Mouse (Mus musculus) ovary, postnatal 14 days (tissue): ENCODE measurements at regions not wholly inside any gene's neighbourhood (a gene's known extent, or its start where the extent isn't known, plus 50 kb on each side); places are given as distances from the start of the nearest gene placed in this dataset.

ENCODE experiments used
- DNase-seq: peaks from one replicate; pipeline ENCODE4 v3.0.0; 2022; ENCODE audit warnings: low spot score

DNA sequence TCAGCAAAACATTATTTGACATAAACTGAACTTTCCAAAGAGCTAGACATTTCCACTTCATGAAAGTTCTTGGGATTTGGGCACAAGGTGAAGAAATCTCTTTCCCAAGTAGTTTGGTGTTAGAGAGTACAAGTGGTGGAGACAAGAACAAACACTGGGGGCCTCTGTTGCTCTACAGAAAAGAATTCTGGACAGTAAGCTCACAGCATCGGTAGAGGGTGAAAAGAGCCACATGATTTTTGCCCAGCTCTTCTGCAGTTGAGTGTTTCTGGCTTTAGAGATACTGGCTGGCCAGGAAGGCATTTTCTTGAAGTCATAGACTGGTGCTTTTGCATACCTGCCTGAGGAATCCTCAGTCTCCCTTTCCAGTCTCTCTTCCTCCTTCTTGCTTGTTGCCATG is 127.8 kb downstream of the Stk31 start:
- no peak for DNase-seq

GRCm38 (mm10) chr6:49523696-49524095 is 128.3 kb downstream of the Stk31 start:
- no peak for DNase-seq

DNA sequence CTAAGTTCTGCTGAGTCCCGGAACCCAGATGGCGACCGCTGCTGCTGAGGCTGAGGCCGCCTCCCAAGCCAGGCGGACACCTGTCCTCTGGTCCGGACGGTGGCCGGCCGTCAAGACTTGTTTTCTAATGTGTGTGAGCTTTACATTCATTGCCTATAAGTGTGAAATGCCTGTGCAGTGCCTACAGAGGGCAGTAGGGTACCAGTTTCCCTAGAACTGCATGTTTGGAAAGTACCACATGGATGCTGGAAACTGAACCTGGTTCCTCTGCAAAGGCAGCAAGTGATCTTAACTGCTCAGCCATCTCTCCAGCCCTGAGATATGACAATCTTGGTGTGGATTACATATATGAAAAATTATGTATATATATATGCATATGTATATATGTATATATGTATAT is 138.6 kb downstream of the Stk31 start:
- no peak for DNase-seq

DNA sequence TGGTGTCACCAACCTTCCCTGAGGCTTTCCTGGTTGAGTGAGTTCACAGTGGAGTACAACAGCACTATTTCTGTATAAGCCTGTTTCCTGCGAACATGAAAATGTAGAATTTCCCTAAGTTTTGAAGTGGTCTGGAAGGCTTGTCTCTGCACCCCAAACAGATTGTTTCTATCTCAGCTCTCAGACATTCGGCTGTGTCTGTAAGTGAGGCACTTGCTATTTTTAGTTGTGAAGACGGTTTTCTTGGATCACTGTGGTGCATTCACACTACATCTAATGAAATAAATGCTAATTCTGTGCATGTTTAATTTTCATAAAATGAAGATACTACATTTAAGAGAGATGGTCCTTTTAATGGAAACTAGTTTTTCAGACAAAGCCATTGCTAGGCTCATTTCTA is 139.1 kb downstream of the Stk31 start:
- DNase-seq: no peak

DNA sequence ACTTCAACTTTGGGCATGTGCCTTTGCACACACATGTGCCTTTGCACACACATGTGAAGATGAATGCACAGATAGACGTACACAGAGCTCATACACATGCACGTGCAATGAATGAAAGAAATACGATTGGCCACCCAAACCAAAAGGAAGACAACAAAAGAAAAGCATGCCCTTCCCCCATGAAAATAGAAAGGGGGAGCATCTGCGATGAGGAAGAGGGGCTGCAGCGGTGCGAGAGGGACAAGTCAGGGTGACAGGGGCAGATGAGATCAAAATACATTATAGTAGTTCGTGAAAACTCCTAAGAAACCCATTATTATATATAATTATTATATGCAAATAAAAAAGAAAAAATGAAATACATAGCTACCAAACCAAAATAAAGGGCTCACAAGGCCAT is 149.5 kb downstream of the Stk31 start:
- DNase-seq: no peak

- no peak for DNase-seq
These were observed 159.7 kb downstream of the Stk31 start for GRCm38 (mm10) chr6:49555069-49555468.

DNA sequence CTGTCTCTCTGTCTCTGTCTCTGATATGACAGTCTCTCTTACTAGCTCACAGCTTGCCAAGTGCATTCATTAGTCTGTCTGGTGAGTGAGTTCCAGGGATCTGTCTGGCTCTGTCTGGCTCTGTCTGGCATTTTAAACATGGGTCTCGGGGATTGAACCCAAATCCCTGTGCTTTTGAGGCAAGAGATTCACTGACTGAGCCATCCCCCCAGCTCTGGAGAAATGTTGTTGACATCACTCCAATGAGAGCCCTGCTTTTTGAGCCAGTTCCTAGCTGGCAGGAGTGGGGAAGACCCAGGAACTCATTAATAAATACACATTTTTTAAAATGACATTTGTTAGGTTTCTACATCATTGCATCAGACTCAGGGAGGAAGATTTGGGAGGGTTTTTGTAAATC is 163.1 kb downstream of the Stk31 start:
- DNase-seq: no peak

GRCm38 (mm10) chr6:49559112-49559511 is 163.7 kb downstream of the Stk31 start:
- no peak for DNase-seq

GRCm38 (mm10) chr6:49578340-49578739 is 182.9 kb downstream of the Stk31 start:
- no peak for DNase-seq

DNA sequence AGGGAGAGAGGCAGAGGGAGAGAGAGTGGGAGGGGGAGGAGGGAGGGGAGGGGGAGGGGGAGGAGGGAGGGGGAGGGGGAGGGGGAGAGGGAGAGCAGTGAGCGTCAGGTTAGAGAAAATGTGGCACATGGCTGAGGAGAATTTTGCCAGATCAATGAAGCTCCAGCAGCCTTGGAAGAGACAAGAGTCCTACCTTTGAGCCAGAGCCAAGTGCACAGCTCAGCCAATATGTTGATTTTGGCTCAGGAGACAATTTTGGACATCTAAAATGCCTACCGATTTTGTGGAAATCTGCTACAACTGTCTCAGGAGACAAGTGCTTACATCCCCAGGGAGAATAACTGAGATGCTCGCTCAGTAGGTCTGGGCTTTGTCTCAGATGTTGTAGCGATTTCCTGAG is 184.3 kb downstream of the Stk31 start:
- DNase-seq: no peak

DNA sequence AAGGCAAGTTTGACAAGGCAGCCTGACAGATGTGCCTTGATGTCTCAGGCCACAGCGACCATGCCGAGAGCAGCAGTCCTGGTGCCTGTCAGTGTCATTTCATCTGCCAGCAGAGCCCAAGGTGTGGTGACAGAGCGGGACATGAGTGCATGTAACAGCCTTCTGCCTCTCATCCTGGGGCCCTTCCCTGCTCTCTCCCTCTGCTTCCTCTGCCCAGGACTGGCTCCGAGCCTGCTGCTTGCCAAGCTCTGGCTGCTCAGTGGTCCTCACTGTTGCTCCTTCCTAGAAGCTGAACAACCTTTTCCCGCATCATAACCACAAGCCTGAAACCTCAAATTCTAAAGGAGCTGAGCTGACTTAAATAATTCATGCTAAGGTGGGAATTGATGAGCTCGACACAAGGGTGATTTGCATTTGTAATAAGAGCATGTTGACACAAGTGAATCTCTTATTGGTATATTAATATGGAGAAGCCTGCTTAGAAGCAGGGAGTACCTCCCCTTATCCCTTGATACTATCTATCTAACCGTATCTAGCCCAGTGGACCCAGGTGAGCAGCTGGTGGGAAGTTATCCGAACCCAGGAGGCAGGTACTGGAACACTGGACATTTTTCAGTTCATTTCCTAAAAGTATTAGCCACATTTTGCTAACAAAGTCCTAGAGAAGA is 186.8 kb downstream of the Stk31 start:
- DNase-seq: no peak

DNA sequence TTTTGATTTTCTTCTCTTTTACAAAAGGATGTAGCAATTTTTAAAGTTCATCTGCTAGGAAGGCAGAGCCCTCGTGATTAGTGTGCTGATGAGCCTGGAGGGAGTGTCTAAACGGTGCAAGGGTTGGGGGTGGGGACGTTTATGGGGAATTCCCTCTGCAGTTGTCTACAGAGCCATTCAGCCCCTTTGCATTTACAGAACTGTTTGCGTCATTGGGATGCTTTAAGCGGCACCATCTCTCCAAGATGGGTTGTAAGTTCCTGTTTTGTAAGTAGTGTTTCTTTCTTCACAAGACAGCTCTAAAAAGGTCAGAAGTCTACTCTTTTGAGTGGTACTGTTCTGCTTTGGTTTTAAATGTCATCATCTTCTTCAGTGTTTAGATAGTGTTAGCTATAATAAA is 191.1 kb downstream of the Stk31 start:
- DNase-seq: no peak

- DNase-seq: no peak
These were observed 193.3 kb downstream of the Stk31 start for GRCm38 (mm10) chr6:49588677-49589076.

- DNase-seq: no peak
These were observed 195.7 kb downstream of the Stk31 start for GRCm38 (mm10) chr6:49590927-49591631.

GRCm38 (mm10) chr6:49591632-49592000 is 196.2 kb downstream of the Stk31 start:
- DNase-seq: no peak

DNA sequence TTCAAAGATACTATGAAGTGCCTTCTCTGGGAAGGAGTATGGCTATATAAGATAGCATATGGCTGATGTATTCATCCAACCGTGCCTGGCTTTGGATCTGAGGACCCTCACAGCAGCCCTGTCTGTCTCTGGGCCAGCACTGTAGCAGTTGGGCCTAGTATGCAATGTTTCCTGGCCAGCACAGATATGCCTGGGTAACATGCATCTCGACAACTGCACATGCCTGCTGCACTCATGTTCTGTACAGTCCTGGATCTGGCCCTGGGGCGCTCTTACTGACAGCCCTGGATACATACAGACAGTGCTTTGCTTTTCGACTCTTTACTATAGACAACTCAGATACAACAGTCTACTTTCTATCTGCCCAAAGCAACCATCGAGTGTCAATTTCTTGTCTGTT is 197.3 kb downstream of the Stk31 start:
- DNase-seq: no peak

- DNase-seq: no peak
These were observed 207.8 kb downstream of the Stk31 start for GRCm38 (mm10) chr6:49603201-49603600.

DNA sequence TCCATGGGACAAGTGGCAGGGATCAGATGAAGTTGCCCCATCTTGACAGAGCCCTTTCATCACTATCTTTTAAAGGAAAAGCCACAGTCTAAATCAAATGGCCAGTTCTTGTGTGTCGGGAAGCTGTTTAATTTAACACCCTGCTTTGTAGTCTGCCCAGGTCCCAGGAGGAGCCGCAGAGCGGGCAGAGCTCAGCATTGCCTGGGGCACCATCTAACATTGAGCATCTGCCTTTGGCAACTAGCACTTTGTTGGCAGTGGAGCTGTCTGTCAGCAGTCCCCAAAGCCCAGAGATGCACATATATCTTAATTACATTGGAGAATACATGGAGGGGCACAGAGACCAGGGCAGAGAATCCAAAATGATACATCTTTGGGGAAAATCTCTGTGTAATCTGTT is 208.4 kb downstream of the Stk31 start:
- no peak for DNase-seq

DNA sequence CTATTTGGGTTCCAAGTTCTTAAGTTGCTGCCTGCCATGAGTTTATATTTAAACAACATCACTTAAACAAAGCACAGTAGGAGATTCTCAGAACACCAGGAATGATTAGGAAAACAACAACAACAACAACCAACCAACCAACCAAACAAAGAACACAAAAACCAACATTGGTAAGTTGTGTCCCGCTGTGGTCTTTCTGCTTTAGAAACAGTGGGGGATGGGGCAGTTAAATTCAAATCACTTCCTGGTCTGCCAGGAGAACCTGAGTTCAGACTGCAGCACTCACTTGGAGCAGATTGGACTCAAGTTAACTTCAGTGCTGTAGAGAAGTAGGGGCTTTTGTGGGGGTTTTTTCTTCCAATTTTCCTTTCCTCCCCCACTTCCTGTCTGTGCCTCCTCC is 210.6 kb downstream of the Stk31 start:
- no peak for DNase-seq

GRCm38 (mm10) chr6:49606626-49607158 is 211.3 kb downstream of the Stk31 start:
- no peak for DNase-seq

DNA sequence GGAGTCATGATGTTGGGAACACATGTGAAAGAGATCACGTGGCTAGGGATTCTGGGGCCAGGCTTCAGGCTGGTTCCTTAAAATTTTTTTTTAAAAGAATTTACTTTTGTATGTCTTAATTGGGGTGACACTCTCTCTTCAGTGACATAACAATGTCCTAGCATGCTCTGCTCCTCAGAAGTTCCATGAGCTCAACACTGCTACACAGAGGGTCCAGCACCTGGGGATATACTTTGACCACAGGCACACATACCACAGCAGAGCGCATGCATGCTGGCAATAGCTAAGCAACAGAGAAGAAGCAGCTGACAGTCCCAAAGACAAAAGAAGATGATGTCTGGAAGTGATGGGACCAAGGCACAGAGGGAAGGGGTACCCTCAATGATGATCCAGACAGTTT is 198.4 kb upstream of the Npy start:
- no peak for DNase-seq

DNA sequence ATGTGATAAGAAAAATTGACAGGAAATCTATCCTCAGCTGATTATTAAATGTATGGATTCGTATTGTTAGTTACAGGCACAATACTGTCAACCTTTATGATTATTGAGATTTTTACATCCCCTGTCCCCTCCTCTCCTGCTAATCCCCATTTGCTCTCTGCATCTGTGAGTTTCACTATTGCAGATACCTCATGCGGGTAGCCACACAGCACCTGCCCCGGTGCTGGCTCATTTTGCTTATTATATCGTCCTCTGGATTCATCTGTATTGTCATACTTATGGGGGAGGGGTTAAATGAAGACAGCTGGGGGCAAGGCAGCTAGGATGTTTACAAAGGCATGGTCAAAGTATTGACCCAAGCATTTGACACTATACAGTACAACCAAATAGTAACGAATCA is 197.9 kb upstream of the Npy start:
- no peak for DNase-seq

DNA sequence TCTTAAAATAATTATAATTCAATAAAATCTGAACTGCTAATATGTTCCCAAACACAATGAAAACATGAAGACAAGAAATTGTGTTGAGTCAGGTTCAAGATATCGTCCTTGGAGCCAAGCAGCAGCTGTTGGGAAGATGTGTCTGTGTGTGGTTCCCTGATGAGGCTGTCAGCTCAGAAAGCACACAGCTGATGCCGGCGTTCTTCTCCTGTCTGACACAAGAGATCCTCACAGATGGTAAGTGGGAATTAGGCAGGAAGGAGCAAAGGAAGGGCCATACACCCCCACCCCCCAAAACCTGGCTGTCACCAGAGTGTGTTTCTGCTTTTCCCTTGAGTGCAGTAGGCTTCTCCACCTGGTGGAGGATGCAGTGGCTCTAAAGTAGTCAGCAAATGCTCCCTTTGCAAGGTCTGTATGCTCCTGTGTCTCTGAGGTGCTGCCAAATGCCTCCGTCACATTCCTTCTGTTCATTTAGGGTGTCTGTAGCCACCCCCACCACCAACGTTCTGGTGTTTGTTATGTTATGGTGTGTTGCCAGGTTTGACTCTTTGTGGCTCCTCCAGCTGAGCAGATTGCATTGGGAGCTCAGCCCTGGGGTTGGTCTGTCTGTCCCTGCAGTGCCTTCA is 188.9 kb upstream of the Npy start:
- no peak for DNase-seq
